Mouse (Mus musculus): ENCODE results near the gene Ak5.
"Not testable (repeated sequence)": the region's sequence is repeated elsewhere in the genome, so short reads cannot be mapped to it uniquely, and the experiment has no call there.

The Ak5 gene

GRCm38 (mm10) chr3:152609076-152609475, 59.1 kb downstream of the Ak5 start:
- no peaks in the 10 kb centered on the region for H3K36me3 ChIP-seq (ENCODE audit: insufficient read depth, low read length)
- H3K9me3 ChIP-seq (ENCODE audit: low read length), result no peaks in the 10 kb centered on the region
- no peaks in the 10 kb centered on the region for H3K4me1 ChIP-seq (replicated peaks; ENCODE audit: low read depth, low read length)
- no peaks in the 10 kb centered on the region for H3K27me3 ChIP-seq (ENCODE audit: insufficient read depth, low read length)
- H3K4me3 ChIP-seq (replicated peaks; ENCODE audit: low read length), result no peak overlapping the region
- TF ChIP-seq POU5F1 (IDR thresholded peaks at IDR 0.05; ENCODE audit: borderline replicate concordance, low read length), result no peak
- TF ChIP-seq NANOG (IDR thresholded peaks at IDR 0.05; ENCODE audit: borderline replicate concordance, low read length), result no peak
- TF ChIP-seq CTCF (conservative IDR thresholded peaks at IDR 0.05; ENCODE audit: low read length), result no peak

GRCm38 (mm10) chr3:152605849-152606248, 62.3 kb downstream of the Ak5 start:
- no peak for TF ChIP-seq POU5F1 (IDR thresholded peaks at IDR 0.05; ENCODE audit: borderline replicate concordance, low read length)
- TF ChIP-seq CTCF (conservative IDR thresholded peaks at IDR 0.05; ENCODE audit: low read length), result no peak; the same call in 1 of the 2 replicates
- TF ChIP-seq NANOG (IDR thresholded peaks at IDR 0.05; ENCODE audit: borderline replicate concordance, low read length), result no peak
- Histone ChIP-seq H3K36me3 (ENCODE audit: insufficient read depth, low read length) (no peaks in the 10 kb centered on the region), H3K27me3 (ENCODE audit: insufficient read depth, low read length) (no peaks in the 10 kb centered on the region), H3K9me3 (ENCODE audit: low read length) (no peaks in the 10 kb centered on the region), H3K4me3 (replicated peaks; ENCODE audit: low read length) (no peak overlapping the region), H3K4me1 (replicated peaks; ENCODE audit: low read depth, low read length) (no peaks in the 10 kb centered on the region)

- Histone ChIP-seq H3K4me1 (replicated peaks; ENCODE audit: low read depth, low read length) (no peaks in the 10 kb centered on the region), H3K36me3 (ENCODE audit: insufficient read depth, low read length) (no peaks in the 10 kb centered on the region), H3K27me3 (ENCODE audit: insufficient read depth, low read length) (no peaks in the 10 kb centered on the region), H3K9me3 (ENCODE audit: low read length) (no peaks in the 10 kb centered on the region), H3K4me3 (replicated peaks; ENCODE audit: low read length) (no peak overlapping the region)
- TF ChIP-seq CTCF (conservative IDR thresholded peaks at IDR 0.05; ENCODE audit: low read length), result no peak
- TF ChIP-seq POU5F1 (IDR thresholded peaks at IDR 0.05; ENCODE audit: borderline replicate concordance, low read length), result no peak
- no peak for TF ChIP-seq NANOG (IDR thresholded peaks at IDR 0.05; ENCODE audit: borderline replicate concordance, low read length)
These were observed 68.5 kb downstream of the Ak5 start for GRCm38 (mm10) chr3:152599679-152600078.

DNA sequence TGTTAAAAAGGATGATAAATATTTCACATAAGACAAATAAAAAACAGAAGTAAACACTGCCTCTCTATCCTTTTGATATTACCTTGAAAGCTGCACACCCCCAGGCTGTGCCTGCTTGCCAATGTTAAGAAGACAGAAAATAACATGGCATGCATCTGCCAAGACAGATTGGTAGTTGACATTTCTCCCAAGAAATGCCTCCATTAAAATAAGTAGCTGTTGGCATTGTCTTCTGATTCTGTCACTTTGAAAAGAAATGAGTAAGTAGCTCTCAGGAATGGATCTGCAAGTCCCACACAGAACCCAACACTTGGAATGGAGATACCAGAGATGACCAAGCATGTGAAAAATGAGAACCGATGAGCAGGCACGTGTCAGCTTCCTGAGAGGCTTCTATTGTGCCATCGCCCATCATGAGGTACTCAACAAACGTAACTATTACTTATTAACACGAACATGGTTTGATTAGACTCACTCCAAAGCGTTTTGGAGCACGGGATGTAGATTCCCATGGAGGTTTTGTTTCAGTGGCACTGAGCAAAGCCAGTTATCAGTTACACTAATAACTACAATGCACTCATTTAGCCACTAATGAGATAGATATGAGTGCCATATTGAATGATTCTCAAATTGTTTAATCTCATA, 71.6 kb downstream of the Ak5 start:
- no peaks in the 10 kb centered on the region for H3K27me3 ChIP-seq (ENCODE audit: insufficient read depth, low read length)

GRCm38 (mm10) chr3:152592767-152593425, 75.3 kb downstream of the Ak5 start:
- Histone ChIP-seq H3K9me3 (ENCODE audit: low read length) (no peaks in the 10 kb centered on the region), H3K4me3 (replicated peaks; ENCODE audit: low read length) (no peak overlapping the region), H3K27me3 (ENCODE audit: insufficient read depth, low read length) (no peaks in the 10 kb centered on the region), H3K36me3 (ENCODE audit: insufficient read depth, low read length) (no peaks in the 10 kb centered on the region), H3K4me1 (replicated peaks; ENCODE audit: low read depth, low read length) (no peaks in the 10 kb centered on the region)
- TF ChIP-seq CTCF (conservative IDR thresholded peaks at IDR 0.05; ENCODE audit: low read length), result no peak
- no peak for TF ChIP-seq POU5F1 (IDR thresholded peaks at IDR 0.05; ENCODE audit: borderline replicate concordance, low read length)
- no peak for TF ChIP-seq NANOG (IDR thresholded peaks at IDR 0.05; ENCODE audit: borderline replicate concordance, low read length)

More for the DNA sequence above, 71.6 kb downstream of the Ak5 start:
- no peak for TF ChIP-seq POU5F1 (IDR thresholded peaks at IDR 0.05; ENCODE audit: borderline replicate concordance, low read length)
- no peak for TF ChIP-seq CTCF (conservative IDR thresholded peaks at IDR 0.05; ENCODE audit: low read length)
- TF ChIP-seq NANOG (IDR thresholded peaks at IDR 0.05; ENCODE audit: borderline replicate concordance, low read length), result no peak
- Histone ChIP-seq H3K4me3 (replicated peaks; ENCODE audit: low read length) (no peak overlapping the region), H3K4me1 (replicated peaks; ENCODE audit: low read depth, low read length) (no peaks in the 10 kb centered on the region), H3K9me3 (ENCODE audit: low read length) (no peaks in the 10 kb centered on the region), H3K36me3 (ENCODE audit: insufficient read depth, low read length) (no peaks in the 10 kb centered on the region)

GRCm38 (mm10) chr3:152590491-152590890, 77.7 kb downstream of the Ak5 start:
- no peak overlapping the region for H3K4me3 ChIP-seq (replicated peaks; ENCODE audit: low read length)
- TF ChIP-seq NANOG (IDR thresholded peaks at IDR 0.05; ENCODE audit: borderline replicate concordance, low read length), result no peak
- TF ChIP-seq CTCF (conservative IDR thresholded peaks at IDR 0.05; ENCODE audit: low read length), result no peak
- TF ChIP-seq POU5F1 (IDR thresholded peaks at IDR 0.05; ENCODE audit: borderline replicate concordance, low read length), result no peak

GRCm38 (mm10) chr3:152589101-152589500, 79.1 kb downstream of the Ak5 start:
- H3K9me3 ChIP-seq (ENCODE audit: low read length); H3K27me3 ChIP-seq (ENCODE audit: insufficient read depth, low read length); H3K36me3 ChIP-seq (ENCODE audit: insufficient read depth, low read length): not testable (repeated sequence)

More at GRCm38 (mm10) chr3:152590491-152590890, 77.7 kb downstream of the Ak5 start:
- no peaks in the 10 kb centered on the region for H3K9me3 ChIP-seq (ENCODE audit: low read length)
- no peaks in the 10 kb centered on the region for H3K27me3 ChIP-seq (ENCODE audit: insufficient read depth, low read length)
- no peaks in the 10 kb centered on the region for H3K4me1 ChIP-seq (replicated peaks; ENCODE audit: low read depth, low read length)
- no peaks in the 10 kb centered on the region for H3K36me3 ChIP-seq (ENCODE audit: insufficient read depth, low read length)

GRCm38 (mm10) chr3:152587007-152587406, 81.2 kb downstream of the Ak5 start:
- no peaks in the 10 kb centered on the region for H3K27me3 ChIP-seq (ENCODE audit: insufficient read depth, low read length)
- no peaks in the 10 kb centered on the region for H3K9me3 ChIP-seq (ENCODE audit: low read length)
- no peaks in the 10 kb centered on the region for H3K36me3 ChIP-seq (ENCODE audit: insufficient read depth, low read length)
- H3K4me3 ChIP-seq (replicated peaks; ENCODE audit: low read length), result no peak overlapping the region
- H3K4me1 ChIP-seq (replicated peaks; ENCODE audit: low read depth, low read length), result 0 out of 2 replicates have a peak, but pooled peaks cover 4% of the 10 kb centered on the region
- TF ChIP-seq POU5F1 (IDR thresholded peaks at IDR 0.05; ENCODE audit: borderline replicate concordance, low read length) (no peak), NANOG (IDR thresholded peaks at IDR 0.05; ENCODE audit: borderline replicate concordance, low read length) (no peak), CTCF (conservative IDR thresholded peaks at IDR 0.05; ENCODE audit: low read length) (no peak)

More at GRCm38 (mm10) chr3:152589101-152589500, 79.1 kb downstream of the Ak5 start:
- not testable (repeated sequence) for H3K4me1 ChIP-seq (replicated peaks; ENCODE audit: low read depth, low read length); H3K4me3 ChIP-seq (replicated peaks; ENCODE audit: low read length)
